Mouse (Mus musculus) heart, adult 9 months (tissue): ENCODE results near the gene Trim50.

ENCODE experiments used
- DNase-seq, 2 experiments: peaks; one replicate each; pipeline ENCODE4 v3.0.0; 2022; ENCODE audit warnings: low spot score in 2 of 2

The Trim50 gene

GRCm38 (mm10) chr5:135369787-135370654, 16.9 kb downstream of the Trim50 start, which contains the start of gene Nsun5:
Gene Nsun5 (plus strand): TSS chr5:135369953.
- DNase-seq = peak; percentile 83 to 94

- DNase-seq = no peak
These were observed 18.1 kb downstream of the Trim50 start for GRCm38 (mm10) chr5:135371195-135371594.

GRCm38 (mm10) chr5:135373601-135374000, 20.5 kb downstream of the Trim50 start:
- no peak for DNase-seq

GRCm38 (mm10) chr5:135375167-135375566, 22.1 kb downstream of the Trim50 start:
- DNase-seq = no peak

- DNase-seq = no peak
These were observed 23.2 kb downstream of the Trim50 start for GRCm38 (mm10) chr5:135376341-135376740.

GRCm38 (mm10) chr5:135380681-135381080, 27.6 kb downstream of the Trim50 start:
- no peak for DNase-seq

GRCm38 (mm10) chr5:135381356-135381925, 28.3 kb downstream of the Trim50 start:
- DNase-seq = peak; percentile 57 to 58

GRCm38 (mm10) chr5:135382746-135383145, 29.7 kb downstream of the Trim50 start:
- no peak for DNase-seq

GRCm38 (mm10) chr5:135383771-135384170, 30.7 kb downstream of the Trim50 start:
- DNase-seq = no peak

- peak; percentile 59 to 77 for DNase-seq
These were observed 41.1 kb downstream of the Trim50 start, which contains the start of gene Pom121 for GRCm38 (mm10) chr5:135394004-135394823. Gene Pom121 (minus strand): TSS chr5:135394546.

- DNase-seq = no peak
These were observed 42.7 kb downstream of the Trim50 start for GRCm38 (mm10) chr5:135395826-135396225.

- no peak for DNase-seq
These were observed 46.3 kb downstream of the Trim50 start for GRCm38 (mm10) chr5:135399382-135399781.

GRCm38 (mm10) chr5:135400244-135400643, 47.1 kb downstream of the Trim50 start:
- peak in 1 of 2 experiments; percentile 68 for DNase-seq

- DNase-seq = no peak
These were observed 51.5 kb downstream of the Trim50 start for GRCm38 (mm10) chr5:135404623-135405022.

GRCm38 (mm10) chr5:135405437-135405836, 52.3 kb downstream of the Trim50 start:
- DNase-seq = no peak

GRCm38 (mm10) chr5:135408114-135408513, 55.0 kb downstream of the Trim50 start:
- DNase-seq = no peak

- DNase-seq = no peak
These were observed 57.2 kb downstream of the Trim50 start for GRCm38 (mm10) chr5:135410266-135410665.
